Mouse (Mus musculus) ES-Bruce4 (cell line): ENCODE data around the gene Cobll1.

Experiments
- CTCF ChIP-seq: IDR thresholded peaks from one replicate; pipeline ENCODE4 v1.8.1; 2011; ENCODE audit warnings: low read depth, low read length
- EP300 ChIP-seq: IDR thresholded peaks from 2 replicates; pipeline ENCODE4 v1.6.1; 2011; ENCODE audit warnings: low read depth, low read length; ENCODE audit not compliant: insufficient read depth
- POLR2A ChIP-seq: IDR thresholded peaks from one replicate; pipeline ENCODE4 v1.8.1; 2011; ENCODE audit warnings: low read length; ENCODE audit not compliant: insufficient read depth

DNA sequence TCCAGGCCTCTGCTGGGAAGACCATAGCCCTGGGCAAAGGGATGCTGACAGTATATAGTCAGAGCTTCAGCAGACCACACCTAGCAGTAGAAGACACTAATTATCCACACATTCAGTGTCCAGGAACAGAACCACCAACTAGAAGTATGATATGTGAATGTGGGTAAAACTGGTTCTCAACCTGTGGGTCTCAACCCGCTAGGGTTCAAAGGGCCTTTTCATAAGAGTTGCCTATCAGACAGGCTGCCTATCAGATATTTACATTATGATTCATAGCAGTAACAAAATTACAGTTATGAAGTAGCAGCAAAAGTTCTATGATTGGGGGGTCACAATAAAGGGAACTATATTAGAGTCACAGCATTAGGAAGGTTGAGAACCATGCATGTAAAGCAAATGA lies 24.6 kb downstream of the Cobll1 start:
- TF ChIP-seq POLR2A: no peak
- no peak for TF ChIP-seq CTCF
- TF ChIP-seq EP300: no peak
